Mouse (Mus musculus) embryonic facial prominence, embryonic 11.5 days (tissue): ENCODE results near the gene Gm9970. TPM values are rescaled to one million over a fixed set of nuclear protein-coding genes. Genes with fewer than 3 reads are reported as not detected.

Experiments
- ATAC-seq: fragments of 200-750 bp; cut with Nextera tagmentation; replicated peaks from 2 replicates; pipeline ENCODE4 v1.8.0; 2017; ENCODE audit warnings: low read depth; ENCODE audit not compliant: insufficient number of reproducible peaks, low FRiP score, low TSS enrichment
- DNase-seq: peaks from one replicate; pipeline ENCODE4 v3.0.0-alpha.2; 2015; ENCODE audit warnings: low spot score
- H3K27ac ChIP-seq: fragments of 300-500 bp; sonication (generic); replicated peaks from 2 replicates; pipeline ENCODE4 v1.5.1; 2014; ENCODE audit warnings: mild to moderate bottlenecking, low read depth, low read length, control low read depth
- H3K27me3 ChIP-seq: fragments of 300-500 bp; sonication (generic); 2 replicates; pipeline ENCODE4 v1.6.1; 2014; ENCODE audit warnings: mild to moderate bottlenecking, low read length, moderate library complexity, mixed read lengths; ENCODE audit not compliant: control insufficient read depth, insufficient read depth
- H3K36me3 ChIP-seq: fragments of 300-500 bp; sonication (generic); replicated peaks from 2 replicates; pipeline ENCODE4 v1.6.1; 2014; ENCODE audit warnings: low read depth, mild to moderate bottlenecking, low read length, moderate library complexity, mixed read lengths; ENCODE audit not compliant: control insufficient read depth, insufficient read depth
- H3K4me1 ChIP-seq: fragments of 300-500 bp; sonication (generic); 2 replicates; pipeline ENCODE4 v1.6.1; 2014; ENCODE audit warnings: low read length, mixed read lengths; ENCODE audit not compliant: control insufficient read depth, insufficient read depth
- H3K4me2 ChIP-seq: fragments of 300-500 bp; sonication (generic); 2 replicates; pipeline ENCODE4 v1.6.1; 2014; ENCODE audit warnings: low read depth, mild to moderate bottlenecking, control low read depth, low read length, moderate library complexity
- H3K4me3 ChIP-seq: fragments of 300-500 bp; sonication (generic); 2 replicates; pipeline ENCODE4 v1.5.1; 2014; ENCODE audit warnings: low read depth, low read length, control low read depth
- H3K9ac ChIP-seq: fragments of 300-500 bp; sonication (generic); replicated peaks from 2 replicates; pipeline ENCODE4 v1.6.1; 2014; ENCODE audit warnings: mild to moderate bottlenecking, control low read depth, low read length
- H3K9me3 ChIP-seq: fragments of 300-500 bp; sonication (generic); replicated peaks from 2 replicates; pipeline ENCODE4 v1.6.1; 2016; ENCODE audit warnings: mild to moderate bottlenecking, low read length, inconsistent platforms, mixed read lengths; ENCODE audit not compliant: control insufficient read depth
- WGBS: fragments of 180-500 bp; shearing (Covaris S2); extraction: QIAGEN DNeasy Blood & Tissue Kit; methylation state at CpG from one replicate; pipeline ENCODE4 v1.1.7; 2014; 5-methylcytosine and 5-hydroxymethylcytosine counted together
- polyA plus RNA-seq: library from polyadenylated mRNA; unstranded; fragments of >200 nt; fragmentation: Nextera tagmentation; extraction: Ambion mirVana; gene quantifications from 2 replicates; pipeline ENCODE4 v1.2.1, GENCODE M21; 2014

The Gm9970 gene
- polyA plus RNA-seq, 1 experiment from 2014 or later: 0.58 TPM

- ATAC-seq (0 out of 2 replicates have a peak, but pooled peaks have one; percentile 8), DNase-seq (no peak)
- peak overlapping the region; percentile 65; the same call in 1 of the 2 replicates for H3K4me2 ChIP-seq
- no peaks in the 10 kb centered on the region for H3K4me1 ChIP-seq
- H3K36me3 ChIP-seq: peaks cover 24% of the 10 kb centered on the region
- H3K27me3 ChIP-seq: no peaks in the 10 kb centered on the region
- 85% methylated on average over 7 of the region's 7 CpGs for WGBS
- peak overlapping the region; percentile 52; the same call in 1 of the 2 replicates for H3K27ac ChIP-seq
- H3K9ac ChIP-seq: peak overlapping the region; percentile 81
- peaks cover 5% of the 10 kb centered on the region for H3K9me3 ChIP-seq
- H3K4me3 ChIP-seq: peak overlapping the region; percentile 84
These were observed 38.1 kb downstream of the Gm9970 start for GRCm38 (mm10) chr5:31202933-31203332.

DNA sequence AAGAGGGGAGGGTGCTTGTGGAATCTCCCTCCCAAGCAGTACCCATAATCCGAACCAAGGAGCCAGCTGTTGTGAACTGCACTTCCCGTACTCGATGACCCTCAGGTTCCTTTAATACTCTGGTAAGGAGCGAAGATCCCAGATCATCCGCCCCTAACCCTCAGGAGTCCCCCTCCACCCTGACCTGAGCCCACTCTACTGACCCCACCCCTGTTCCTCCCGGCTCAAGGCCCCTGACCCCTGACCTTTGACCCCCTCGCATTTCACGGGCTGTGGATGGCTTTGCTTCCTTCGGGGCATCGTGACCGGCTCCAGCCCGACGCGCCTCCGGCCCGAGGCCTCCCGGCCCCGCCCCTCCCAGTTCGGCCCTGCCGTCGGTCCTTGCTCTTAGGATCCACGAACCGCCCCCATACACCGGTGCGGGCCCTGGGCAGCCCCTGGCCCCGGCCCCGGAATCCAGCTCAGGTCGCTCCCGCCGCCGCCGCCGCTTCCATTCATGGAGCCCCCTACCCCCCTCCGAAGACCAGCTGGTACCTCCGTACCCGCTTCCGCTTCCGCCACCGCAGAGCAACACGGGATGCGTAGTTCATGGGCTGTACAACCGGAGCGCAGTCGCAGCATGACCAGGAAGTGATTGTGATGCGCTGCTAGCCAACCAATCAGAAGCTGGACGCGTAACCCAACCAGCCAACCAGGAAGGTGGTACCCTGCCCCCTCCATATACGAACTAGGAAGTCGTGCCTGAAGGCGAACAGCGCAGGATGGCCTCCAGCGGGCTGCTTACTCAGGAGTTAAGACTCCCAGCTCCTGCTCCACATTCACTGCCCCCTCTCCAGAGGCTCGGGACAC is 39.1 kb downstream of the Gm9970 start, which contains the start of gene Zfp513:
Gene Zfp513 (minus strand): TSS at position 562 of the 849 bp plus-strand sequence.
- peaks cover 31% of the 10 kb centered on the region for H3K36me3 ChIP-seq
- DNase-seq (peak; percentile 98), ATAC-seq (peak; percentile 96)
- H3K9me3 ChIP-seq: peaks cover 5% of the 10 kb centered on the region
- H3K4me1 ChIP-seq: no peaks in the 10 kb centered on the region
- WGBS: under 1% methylated on average over 53 of the region's 53 CpGs
- H3K27ac ChIP-seq: peak within 1 kb of the TSS; percentile 65
- H3K9ac ChIP-seq: peak within 1 kb of the TSS; percentile 81
- peak within 1 kb of the TSS; percentile 84 for H3K4me3 ChIP-seq
- no peaks in the 10 kb centered on the region for H3K27me3 ChIP-seq
- peak within 1 kb of the TSS; percentile 65 for H3K4me2 ChIP-seq

DNA sequence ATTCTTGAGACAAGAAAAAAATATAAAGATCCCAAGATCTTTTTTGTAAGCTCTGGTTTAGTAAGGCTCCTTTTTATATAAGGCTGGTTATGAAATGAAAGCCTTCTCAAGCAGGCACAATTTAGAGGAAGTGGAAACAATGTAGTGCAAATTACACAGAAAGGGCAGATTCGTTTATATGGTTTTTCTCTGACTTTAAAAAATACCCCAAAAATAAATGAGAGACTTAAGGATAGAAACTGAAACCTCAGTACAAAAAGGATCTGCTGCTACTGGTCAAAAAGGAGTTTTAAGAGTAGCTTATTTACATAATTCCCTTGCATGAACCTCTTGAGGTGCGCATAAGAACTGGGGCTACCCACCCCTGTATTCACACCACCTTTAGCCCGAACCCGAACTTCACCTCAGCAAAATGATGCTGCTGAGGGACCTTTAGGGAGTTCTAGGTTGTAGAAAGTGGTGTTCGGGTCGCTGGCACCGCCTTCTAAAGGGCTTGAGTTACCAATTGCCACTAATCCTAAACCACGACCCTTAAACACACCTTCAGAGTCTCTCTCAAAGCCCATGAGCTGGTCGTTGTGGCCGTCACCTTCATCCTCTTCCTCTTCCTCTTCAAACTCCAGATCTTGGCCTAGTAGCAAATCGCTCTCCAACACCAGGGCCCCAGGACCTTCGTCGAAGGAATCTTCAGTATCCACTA is 39.8 kb downstream of the Gm9970 start:
- H3K4me3 ChIP-seq: peak overlapping the region; percentile 84
- 18% methylated on average over 13 of the region's 13 CpGs for WGBS
- H3K36me3 ChIP-seq: peaks cover 33% of the 10 kb centered on the region
- peaks cover 5% of the 10 kb centered on the region for H3K9me3 ChIP-seq
- H3K27ac ChIP-seq: peak overlapping the region; percentile 65
- no peaks in the 10 kb centered on the region for H3K27me3 ChIP-seq
- no peak for DNase-seq
- no peak for ATAC-seq
- peak overlapping the region; percentile 61 for H3K4me2 ChIP-seq
- H3K9ac ChIP-seq: peak overlapping the region; percentile 81
- no peaks in the 10 kb centered on the region for H3K4me1 ChIP-seq

- no peak for DNase-seq
- H3K4me1 ChIP-seq: no peaks in the 10 kb centered on the region
- peaks cover 37% of the 10 kb centered on the region for H3K36me3 ChIP-seq
- H3K4me3 ChIP-seq: no peak overlapping the region
- no peak overlapping the region for H3K27ac ChIP-seq
- no peak for ATAC-seq
- peaks cover 5% of the 10 kb centered on the region for H3K9me3 ChIP-seq
- H3K9ac ChIP-seq: no peak overlapping the region; the same call in 1 of the 2 replicates
- 91% methylated on average over 27 of the region's 27 CpGs for WGBS
- no peaks in the 10 kb centered on the region for H3K27me3 ChIP-seq
- no peak overlapping the region; the same call in 1 of the 2 replicates for H3K4me2 ChIP-seq
These were observed 40.7 kb downstream of the Gm9970 start for GRCm38 (mm10) chr5:31200327-31200768.

GRCm38 (mm10) chr5:31199893-31200292 is 41.1 kb downstream of the Gm9970 start:
- H3K36me3 ChIP-seq: peaks cover 37% of the 10 kb centered on the region

DNA sequence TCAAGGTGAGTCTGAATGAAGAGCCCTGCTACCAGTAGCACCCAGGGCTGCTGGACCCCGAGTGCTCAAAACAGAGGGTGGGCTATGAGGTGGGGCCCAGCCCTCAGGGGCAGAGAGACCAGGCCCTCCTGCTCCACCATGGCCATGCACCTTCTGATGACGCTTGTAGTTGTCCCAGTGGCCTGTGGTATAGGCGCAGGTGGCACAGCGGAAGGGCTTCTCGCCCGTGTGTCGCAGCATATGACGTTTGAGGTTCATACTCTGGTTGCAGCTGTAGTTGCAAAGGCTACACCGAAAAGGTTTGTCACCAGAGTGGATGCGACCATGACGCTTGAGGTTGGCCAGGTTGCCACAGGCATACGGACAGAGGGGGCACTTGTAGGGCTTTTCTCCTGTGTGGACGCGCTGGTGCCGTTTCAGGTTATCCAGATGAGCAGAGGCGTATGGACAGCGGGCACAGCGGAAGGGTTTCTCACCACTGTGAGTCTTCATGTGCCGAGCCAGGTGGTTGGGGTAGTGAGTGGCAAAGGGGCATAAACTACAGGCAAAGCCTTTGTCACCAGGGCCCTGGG is 41.6 kb downstream of the Gm9970 start:
- H3K4me2 ChIP-seq: no peak overlapping the region
- no peak for DNase-seq
- peaks cover 37% of the 10 kb centered on the region for H3K36me3 ChIP-seq
- peaks cover 5% of the 10 kb centered on the region for H3K9me3 ChIP-seq
- ATAC-seq: no peak
- H3K27me3 ChIP-seq: no peaks in the 10 kb centered on the region
- 93% methylated on average over 19 of the region's 19 CpGs for WGBS
- H3K9ac ChIP-seq: no peak overlapping the region
- no peak overlapping the region for H3K4me3 ChIP-seq
- H3K4me1 ChIP-seq: no peaks in the 10 kb centered on the region
- no peak overlapping the region for H3K27ac ChIP-seq

More at GRCm38 (mm10) chr5:31199893-31200292, 41.1 kb downstream of the Gm9970 start:
- Histone ChIP-seq H3K4me2 (no peak overlapping the region), H3K9ac (no peak overlapping the region; the same call in 1 of the 2 replicates), H3K4me1 (no peaks in the 10 kb centered on the region), H3K27me3 (no peaks in the 10 kb centered on the region), H3K9me3 (peaks cover 5% of the 10 kb centered on the region), H3K4me3 (no peak overlapping the region), H3K27ac (no peak overlapping the region)
- 89% methylated on average over 9 of the region's 9 CpGs for WGBS
- ATAC-seq (no peak), DNase-seq (no peak)

DNA sequence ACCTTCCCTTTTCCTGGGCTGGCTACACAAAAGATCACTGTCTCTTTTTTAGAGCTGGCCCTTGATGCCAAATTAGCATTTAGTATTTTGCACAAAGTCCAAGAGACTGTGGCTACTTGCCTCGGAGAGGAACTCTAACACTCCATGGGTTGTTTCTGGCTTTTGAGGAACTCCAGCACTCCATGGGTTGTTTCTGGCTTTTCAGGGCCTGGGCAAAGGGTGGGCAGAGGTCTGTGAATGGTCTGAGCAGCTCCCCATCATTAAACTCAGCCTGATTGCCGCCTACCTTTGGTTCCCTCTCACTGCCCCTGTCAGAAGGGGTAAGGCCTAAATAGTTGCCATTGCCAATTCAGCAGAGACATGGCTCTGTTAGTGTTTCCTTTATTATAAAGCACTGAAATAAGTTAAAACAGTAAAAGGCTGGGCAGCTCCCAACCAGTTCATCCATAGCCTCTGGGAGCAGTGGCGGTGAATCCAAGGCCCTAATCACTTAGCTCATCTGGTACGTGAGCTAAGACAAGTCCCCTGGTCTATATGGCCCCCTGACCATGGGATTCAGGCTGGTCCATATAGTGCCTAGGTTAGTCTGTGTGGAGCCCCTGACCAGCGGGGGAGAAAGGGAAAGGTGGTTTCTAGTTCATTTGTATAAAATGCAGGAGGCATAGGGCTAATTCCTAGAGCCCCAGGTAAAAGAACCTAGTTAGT is 42.3 kb downstream of the Gm9970 start:
- no peak for DNase-seq
- no peak for ATAC-seq
- no peak overlapping the region for H3K4me3 ChIP-seq
- peaks cover 5% of the 10 kb centered on the region for H3K9me3 ChIP-seq
- H3K27me3 ChIP-seq: no peaks in the 10 kb centered on the region
- H3K36me3 ChIP-seq: peaks cover 34% of the 10 kb centered on the region
- no peaks in the 10 kb centered on the region for H3K4me1 ChIP-seq
- no peak overlapping the region for H3K27ac ChIP-seq
- no peak overlapping the region for H3K4me2 ChIP-seq
- 87% methylated on average over 5 of the region's 5 CpGs for WGBS
- no peak overlapping the region for H3K9ac ChIP-seq
